Mouse (Mus musculus): Measurements from ENCODE around the gene Sco2.

Gene Sco2

GRCm38 (mm10) chr15:89373762-89374248 is at the start of gene Sco2:
TSS of gene Sco2 (minus strand) at chr15:89373846.
- DNase-seq: peak; percentile 93 to 97

DNA sequence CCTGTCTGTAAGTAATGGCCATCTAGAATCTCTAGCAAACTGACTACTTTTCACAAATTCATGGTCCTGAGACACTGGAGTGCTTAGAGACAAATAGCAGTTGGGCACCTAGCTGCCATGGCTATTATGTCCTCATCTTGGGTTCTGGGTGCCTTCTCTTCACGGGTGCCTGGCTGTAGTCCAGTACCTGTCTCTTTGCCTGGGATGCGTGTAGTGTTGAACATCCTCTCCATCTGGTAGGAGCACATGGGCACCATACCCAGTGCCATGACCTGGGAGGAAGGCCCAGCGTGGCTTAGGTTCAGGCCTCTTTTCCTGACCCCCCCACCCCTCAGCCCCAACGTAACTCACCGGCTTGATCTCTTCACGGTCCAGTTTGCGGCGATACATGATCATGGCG is 48.3 kb upstream of the Sco2 start:
- peak in 1 of 2 experiments; percentile 23 for DNase-seq

DNA sequence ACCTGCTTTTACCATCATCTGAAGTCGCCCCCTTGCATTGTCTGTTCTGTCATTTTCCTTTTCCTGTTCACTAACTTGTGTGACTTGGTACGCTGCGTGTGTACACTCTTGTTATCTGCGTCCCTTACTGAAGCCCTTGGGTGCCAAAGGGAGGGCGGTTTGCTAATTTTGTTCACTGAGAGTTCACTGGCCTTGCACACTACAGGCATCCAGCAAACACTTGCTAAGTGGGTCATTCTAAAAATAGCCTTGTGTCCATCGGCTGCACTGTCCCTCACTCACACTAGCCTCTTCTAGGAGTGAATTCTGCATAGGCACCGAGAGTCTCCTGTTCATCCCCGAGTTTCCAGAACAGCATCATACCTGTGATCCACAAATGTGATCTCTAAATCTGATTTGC is 41.6 kb upstream of the Sco2 start:
- DNase-seq: no peak

- DNase-seq: no peak
Observed at GRCm38 (mm10) chr15:89410118-89410517, 36.5 kb upstream of the Sco2 start, which contains the start of gene Syce3. TSS of gene Syce3 (minus strand) at chr15:89410503.

GRCm38 (mm10) chr15:89406691-89407090 is 33.0 kb upstream of the Sco2 start:
- no peak for DNase-seq

DNA sequence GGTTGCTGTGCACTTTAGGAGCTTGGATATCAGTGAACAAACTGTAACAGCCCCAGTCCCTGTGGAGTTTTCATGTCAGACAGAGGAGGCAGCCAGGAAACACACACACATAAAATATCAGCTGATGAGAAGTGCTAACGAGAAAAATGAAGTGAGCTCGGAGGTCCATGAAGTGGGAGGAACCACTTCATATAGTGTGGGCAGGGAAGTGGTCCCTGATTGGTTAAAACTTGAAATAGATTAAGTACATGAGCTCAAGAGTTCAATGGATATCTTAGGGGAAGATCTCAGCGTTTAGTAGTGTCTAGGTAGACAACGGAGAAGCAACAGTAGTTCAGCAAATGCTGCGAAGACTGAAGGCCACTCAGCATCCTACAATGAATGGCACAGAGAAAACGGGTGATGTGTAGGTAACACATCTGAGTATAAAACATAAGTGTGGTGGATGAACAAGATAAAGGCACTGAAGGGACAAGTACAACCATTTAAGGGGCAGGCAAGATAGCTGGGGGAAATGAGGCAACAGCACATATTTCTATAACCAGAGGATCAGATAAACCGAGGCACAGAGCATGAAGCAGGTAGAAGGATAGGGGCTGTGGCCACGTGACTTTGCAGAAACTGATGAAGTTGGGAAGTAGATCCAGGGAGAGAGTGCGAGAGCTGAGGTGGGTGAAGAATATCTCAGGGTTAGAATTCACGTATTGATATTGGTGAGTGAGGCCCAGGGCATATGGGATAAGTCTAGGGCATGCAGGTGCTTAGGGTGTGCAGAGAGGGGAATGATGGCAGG is 31.4 kb upstream of the Sco2 start:
- DNase-seq: no peak

DNA sequence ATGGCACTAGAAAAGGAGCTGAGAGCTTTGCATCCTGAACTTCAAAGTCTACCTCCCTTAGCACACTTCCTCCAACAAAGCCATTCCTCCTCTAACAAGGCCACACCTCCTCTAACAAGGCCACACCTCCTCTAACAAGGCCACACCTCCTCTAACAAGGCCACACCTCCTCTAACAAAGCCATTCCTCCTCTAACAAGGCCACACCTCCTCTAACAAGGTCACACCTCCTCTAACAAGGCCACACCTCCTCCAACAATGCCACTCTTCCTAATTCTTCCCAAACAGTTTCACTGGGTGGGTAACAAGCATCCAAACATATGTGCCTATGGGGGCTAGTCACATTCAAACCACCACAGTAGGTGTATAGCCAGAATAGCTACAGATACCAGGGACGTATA is 28.8 kb upstream of the Sco2 start:
- no peak for DNase-seq

- no peak for DNase-seq
Observed at GRCm38 (mm10) chr15:89399716-89400115, 26.1 kb upstream of the Sco2 start.

- no peak for DNase-seq
Observed at GRCm38 (mm10) chr15:89398146-89398545, 24.5 kb upstream of the Sco2 start.

DNA sequence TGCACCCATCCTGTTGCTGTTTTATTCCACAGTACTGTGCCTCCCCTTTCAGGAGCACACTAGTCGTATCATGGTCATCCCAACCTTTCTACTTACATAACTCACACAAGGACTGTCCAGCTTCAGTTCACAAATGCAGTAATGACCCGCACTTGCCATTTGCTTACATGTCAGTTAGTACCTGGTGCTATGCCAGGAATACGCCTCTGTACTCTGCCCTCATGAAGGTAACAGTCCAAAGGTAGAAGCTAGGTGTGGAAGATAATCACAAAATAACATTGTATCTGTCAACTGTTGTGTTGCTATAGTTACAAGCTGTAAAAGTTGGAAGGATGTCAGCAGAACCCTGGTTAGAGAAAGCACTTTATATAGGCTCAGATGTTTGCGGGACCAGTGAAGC is 23.2 kb upstream of the Sco2 start:
- peak in 1 of 2 experiments; percentile 38 for DNase-seq

DNA sequence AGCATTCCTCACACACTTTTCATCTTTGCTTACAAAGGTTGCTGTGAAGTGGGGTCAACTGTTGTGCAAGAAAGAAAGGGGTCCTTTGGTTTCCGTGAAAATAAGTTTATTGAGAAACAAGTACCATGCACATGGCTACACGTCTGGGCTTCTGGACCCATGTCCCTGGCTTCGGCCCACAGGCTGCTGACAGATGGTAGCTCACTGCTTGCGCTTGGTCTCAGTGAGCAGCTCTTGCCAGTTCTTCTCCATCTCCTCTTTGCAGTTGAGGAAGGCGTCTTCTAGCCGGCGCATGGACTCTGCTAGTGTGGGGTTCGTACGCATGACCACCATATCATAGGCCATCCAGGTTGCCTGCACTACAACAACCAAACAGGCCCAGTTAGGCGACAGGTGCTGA is 16.4 kb upstream of the Sco2 start:
- peak in 1 of 2 experiments; percentile 20 for DNase-seq

DNA sequence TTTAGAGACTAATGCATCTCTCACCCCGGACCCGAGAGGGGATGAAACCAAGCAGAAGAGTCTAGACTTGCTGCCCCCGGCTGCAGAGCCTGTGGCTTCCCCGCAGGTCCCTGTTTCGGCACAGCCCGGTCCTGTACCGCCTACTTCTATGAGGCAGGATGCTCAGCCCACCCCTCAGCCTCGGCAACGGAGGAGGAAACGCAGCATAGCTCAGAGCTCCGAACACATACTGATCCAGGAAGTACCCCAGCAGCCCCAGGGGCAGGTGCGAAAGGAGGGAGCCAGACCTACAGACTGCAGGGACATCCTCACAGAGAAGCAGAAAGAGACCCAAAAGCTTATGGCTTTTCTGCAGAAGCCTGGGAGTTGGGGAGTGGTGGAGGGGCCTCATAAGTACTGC is 13.5 kb upstream of the Sco2 start:
- DNase-seq: peak in 1 of 2 experiments; percentile 26

GRCm38 (mm10) chr15:89384617-89385016 is 11.0 kb upstream of the Sco2 start, which contains the start of gene Klhdc7b:
TSS of gene Klhdc7b (plus strand) at chr15:89384917.
- DNase-seq: no peak

- DNase-seq: peak; percentile 30 to 53
Observed at GRCm38 (mm10) chr15:89379429-89379828, 5.8 kb upstream of the Sco2 start.

DNA sequence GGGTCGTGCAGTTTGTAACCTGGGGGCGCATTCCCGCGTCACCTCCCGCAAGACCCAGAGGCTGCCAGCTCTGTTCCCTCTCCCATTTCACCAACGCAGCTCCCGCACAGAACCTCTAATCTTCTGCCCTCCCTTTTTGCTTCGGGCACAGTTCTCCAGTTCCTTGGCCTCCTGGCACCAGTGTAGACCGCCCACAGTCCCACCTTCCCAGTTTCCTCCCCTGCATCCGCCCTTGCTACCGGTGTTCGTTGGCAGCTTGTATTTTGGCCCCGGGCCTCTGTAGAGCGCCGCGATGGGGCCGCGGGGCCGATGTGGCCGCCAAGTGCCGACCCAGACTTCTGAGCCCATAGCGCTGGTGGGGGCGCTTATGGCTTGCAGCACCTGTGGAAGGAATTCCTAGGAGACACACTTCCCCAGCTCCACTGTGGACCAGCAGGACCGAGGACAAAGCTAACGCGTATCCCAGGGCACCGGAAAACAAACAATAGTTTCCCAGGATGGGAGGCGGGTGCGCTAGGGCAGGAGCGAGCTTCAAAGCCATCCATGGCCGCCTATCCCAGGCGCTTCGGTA is 5.3 kb upstream of the Sco2 start, which contains the start of gene Odf3b:
Odf3b (minus strand) TSS at position 452 of the 571 bp plus-strand sequence.
- DNase-seq: peak; percentile 53 to 73

DNA sequence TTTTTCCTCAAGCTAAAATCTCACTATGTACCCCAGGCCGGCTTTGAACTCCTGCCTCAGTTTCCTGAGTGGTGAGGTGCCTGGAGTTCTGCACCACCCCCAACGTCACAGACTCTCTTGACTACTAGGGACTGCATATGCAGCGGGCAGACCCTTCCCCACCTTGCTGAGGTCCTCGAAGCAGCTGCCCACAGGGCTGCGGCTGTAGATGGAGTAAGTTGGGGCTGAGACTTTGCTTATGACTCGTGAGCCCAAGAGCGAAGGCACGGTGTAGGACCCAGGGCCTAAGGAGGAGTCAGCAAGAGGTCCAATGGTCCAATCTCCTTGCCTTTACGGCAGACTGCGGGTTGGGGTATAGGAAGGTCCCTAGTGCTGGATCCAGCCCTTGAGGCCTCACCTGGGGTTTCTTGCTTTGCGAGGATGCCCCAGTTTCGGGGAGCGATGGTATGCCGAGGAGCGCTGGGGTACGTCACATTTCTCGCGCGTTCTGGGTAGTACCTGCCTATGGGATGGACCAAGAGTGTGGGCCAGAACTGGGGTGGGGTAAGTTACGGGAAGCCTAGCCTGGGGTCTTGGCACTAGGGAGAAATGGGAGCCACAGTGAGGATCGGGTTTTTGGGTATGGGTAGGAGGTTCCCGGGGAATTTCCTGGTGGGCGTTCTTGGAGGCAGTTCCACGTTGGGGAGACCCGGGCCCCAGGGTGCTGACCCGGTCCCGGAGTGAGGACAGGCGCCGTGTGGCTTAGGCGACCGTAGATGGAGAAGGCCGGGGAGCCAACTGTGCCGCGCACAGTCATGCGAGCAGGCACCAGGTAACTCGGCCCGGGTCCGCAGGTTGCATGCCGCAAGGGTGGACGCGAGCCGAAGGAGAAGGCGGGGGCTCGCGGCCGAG is 4.5 kb upstream of the Sco2 start:
- DNase-seq: peak in 1 of 2 experiments; percentile 34

DNA sequence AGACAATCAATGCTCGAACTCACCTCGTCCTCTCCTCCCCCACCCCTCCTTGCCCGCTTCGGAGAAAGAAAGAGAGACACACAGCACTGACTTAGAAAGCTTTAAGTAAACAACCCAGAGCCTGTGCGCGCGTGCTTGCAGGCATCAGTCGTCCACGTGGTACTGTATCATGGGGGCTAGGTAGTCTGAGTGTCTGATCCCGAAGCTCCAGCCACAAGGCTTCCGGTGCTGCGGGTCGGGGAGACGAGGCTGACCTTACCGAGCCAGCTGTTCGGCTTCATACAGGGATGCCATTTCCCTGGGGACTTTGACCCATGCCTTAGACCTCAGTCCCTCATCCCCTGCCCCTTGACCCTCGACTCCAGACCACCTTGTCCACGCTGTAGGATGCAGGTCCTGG is 3.7 kb upstream of the Sco2 start:
- DNase-seq: peak in 1 of 2 experiments; percentile 34

- DNase-seq: peak; percentile 23 to 56
Observed at GRCm38 (mm10) chr15:89376957-89377356, 3.3 kb upstream of the Sco2 start, which contains the start of gene Tymp. TSS of gene Tymp (minus strand) at chr15:89377039.

GRCm38 (mm10) chr15:89376040-89376439 is 2.4 kb upstream of the Sco2 start:
- peak in 1 of 2 experiments; percentile 31 for DNase-seq

DNA sequence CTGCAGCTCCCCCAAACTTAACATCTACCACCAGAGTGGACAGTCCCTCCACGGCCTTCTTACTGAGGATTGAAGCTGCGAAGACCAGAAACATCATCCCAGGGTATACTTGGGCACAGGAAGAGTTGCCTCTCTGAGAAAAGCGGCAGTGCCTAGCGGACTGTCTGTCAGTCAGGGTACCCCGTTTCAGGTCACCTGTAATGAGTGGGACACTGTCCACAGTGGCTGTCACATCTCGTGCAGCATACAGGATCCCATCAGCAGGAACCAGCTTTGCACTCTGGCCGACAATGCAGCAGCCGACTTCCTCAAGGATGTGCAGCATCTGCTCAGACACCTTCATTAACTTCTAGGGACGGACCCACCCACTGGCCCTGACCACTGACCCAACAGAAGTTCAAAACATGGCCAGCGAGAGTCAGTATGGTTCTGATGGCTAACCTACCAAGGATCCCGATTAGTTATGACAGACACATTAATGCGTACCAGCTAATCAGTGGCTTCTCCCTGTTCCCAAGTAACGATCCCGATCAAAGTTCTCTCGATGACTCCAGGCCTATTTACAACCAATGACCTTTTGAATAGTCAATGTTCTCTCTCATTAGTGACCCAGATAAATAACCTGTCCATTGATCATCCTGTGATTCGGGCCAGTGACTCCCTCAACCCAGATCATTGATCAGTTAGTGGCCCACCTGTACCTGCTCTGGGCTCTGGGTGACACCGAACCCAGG is 1.3 kb upstream of the Sco2 start:
- DNase-seq: peak in 1 of 2 experiments; percentile 28

DNA sequence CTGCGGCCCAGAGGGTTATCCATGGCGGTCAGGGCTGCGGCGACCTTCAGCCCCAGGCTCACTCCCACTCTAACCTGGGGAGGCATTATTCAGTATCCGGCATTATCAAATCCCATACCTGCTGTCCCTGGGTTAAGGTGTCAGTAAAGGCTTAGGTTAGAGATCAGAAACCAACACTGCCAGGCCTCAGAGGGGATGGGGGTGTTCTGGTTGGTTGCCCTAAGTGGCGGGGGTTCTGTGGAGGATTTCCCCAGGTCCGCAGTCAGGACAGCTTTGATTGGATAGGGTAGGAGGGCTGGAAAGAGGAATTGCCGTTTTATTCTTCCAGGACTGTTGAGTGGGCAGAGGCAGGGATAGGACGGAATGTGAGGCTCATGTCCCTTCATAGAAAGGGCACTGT is 694 bp upstream of the Sco2 start:
- peak in 1 of 2 experiments; percentile 31 for DNase-seq

All from kidney, postnatal 25 days (tissue).